Mouse (Mus musculus): ENCODE data around the gene Usp10. TPM values are rescaled to one million over a fixed set of nuclear protein-coding genes. Genes with fewer than 3 reads are reported as not detected.

The Usp10 gene
- polyA plus RNA-seq (2012; rRNA removed; ENCODE audit: low replicate concordance): 57.2 and 139 TPM in 2 replicates

GRCm38 (mm10) chr8:119909944-119910546, at the start of gene Usp10:
Usp10 (plus strand) TSS chr8:119910360.

GRCm38 (mm10) chr8:119861706-119862389, 48.3 kb upstream of the Usp10 start, which contains the start of gene Klhl36:
Klhl36 (plus strand) TSS chr8:119862266.

GRCm38 (mm10) chr8:119910547-119911257, 542 bp downstream of the Usp10 start, which contains the start of gene Gm20388:
Gm20388 (plus strand) TSS chr8:119910841.

GRCm38 (mm10) chr8:119992249-119992648, 82.1 kb downstream of the Usp10 start, which contains the start of gene Crispld2:
Crispld2 (plus strand) TSS chr8:119992438.

Other genes starting within 250 kb of the Usp10 start
- gene Wfdc1, start 244.0 kb upstream of the Usp10 start, polyA plus RNA-seq (2012; rRNA removed; ENCODE audit: low replicate concordance): 9.6 and 226 TPM in 2 replicates
- 0.04 and 1.2 TPM in 2 replicates for gene Atp2c2, start 210.4 kb upstream of the Usp10 start, polyA plus RNA-seq (2012; rRNA removed; ENCODE audit: low replicate concordance)
- gene Tldc1, start 131.9 kb upstream of the Usp10 start, polyA plus RNA-seq (2012; rRNA removed; ENCODE audit: low replicate concordance): 6.0 and 15.2 TPM in 2 replicates
- gene Cotl1, start 69.8 kb upstream of the Usp10 start, polyA plus RNA-seq (2012; rRNA removed; ENCODE audit: low replicate concordance): 93.9 and 199 TPM in 2 replicates
- 16.4 and 30.1 TPM in 2 replicates for gene Klhl36, start 48.1 kb upstream of the Usp10 start, polyA plus RNA-seq (2012; rRNA removed; ENCODE audit: low replicate concordance)
- gene Gm20388, start 481 bp downstream of the Usp10 start, polyA plus RNA-seq (2012; rRNA removed; ENCODE audit: low replicate concordance): 85.6 and 143 TPM in 2 replicates
- 19.3 and 50.6 TPM in 2 replicates for gene Crispld2, start 82.1 kb downstream of the Usp10 start, polyA plus RNA-seq (2012; rRNA removed; ENCODE audit: low replicate concordance)
- gene Zdhhc7, start 191.1 kb downstream of the Usp10 start, polyA plus RNA-seq (2012; rRNA removed; ENCODE audit: low replicate concordance): 86.3 TPM in 2 replicates
- 9.6 and 15.9 TPM in 2 replicates for gene 6430548M08Rik, start 203.8 kb downstream of the Usp10 start, polyA plus RNA-seq (2012; rRNA removed; ENCODE audit: low replicate concordance)

Data from subcutaneous adipose tissue, adult 2 months (tissue).